In genomic region chr5:100428734-100429343, GRCm38 (mm10) we compare ENCODE assay signal across 8 mouse cellular contexts. TPM values are rescaled to one million over a fixed set of nuclear protein-coding genes. Genes with fewer than 3 reads are reported as not detected.
DNase-seq lines count a peak whose midpoint lies in the region; ATAC-seq and TF ChIP-seq lines count a peak whose summit lies in the region.

No protein-coding gene starts in this region.

- H3K9me3 ChIP-seq in heart, embryonic 14.5 days (ENCODE audit: control insufficient read depth, low read length): no peaks in the 10 kb centered on the region
- no peaks in the 10 kb centered on the region for H3K9me3 ChIP-seq in G1E (replicated peaks)
- no peaks in the 10 kb centered on the region for H3K9me3 ChIP-seq in forebrain, embryonic 15.5 days

- H3K36me3 ChIP-seq in heart, embryonic 14.5 days (ENCODE audit: control insufficient read depth, insufficient read depth, low read length): peaks cover 44% of the 10 kb centered on the region
- peaks cover 55% of the 10 kb centered on the region for H3K36me3 ChIP-seq in G1E (replicated peaks)
- peaks cover 33% of the 10 kb centered on the region for H3K36me3 ChIP-seq in forebrain, embryonic 15.5 days
- H3K36me3 ChIP-seq in macrophage (ENCODE audit: inconsistent target): peaks cover 16% of the 10 kb centered on the region; the same call in 1 of the 2 replicates

- H3K79me2 ChIP-seq in macrophage (ENCODE audit: inconsistent target): peaks cover 53% of the 10 kb centered on the region

- H3K27ac ChIP-seq in heart, embryonic 14.5 days (replicated peaks in 1 of 2; ENCODE audit: control insufficient read depth in 1 of 2, insufficient read depth in 1 of 2, low read depth in 2 of 2, low read length in 2 of 2): peak overlapping the region; percentile 79 to 90
- peak overlapping the region; percentile 94 for H3K27ac ChIP-seq in forebrain, embryonic 15.5 days (replicated peaks)
- peak overlapping the region; percentile 73 for H3K27ac ChIP-seq in macrophage

- H3K4me2 ChIP-seq in heart, embryonic 14.5 days (ENCODE audit: low read length): peak overlapping the region; percentile 86
- H3K4me2 ChIP-seq in forebrain, embryonic 15.5 days (replicated peaks): peak overlapping the region; percentile 90

- H3K9ac ChIP-seq in heart, embryonic 14.5 days (ENCODE audit: low read length): peak overlapping the region; percentile 90
- H3K9ac ChIP-seq in forebrain, embryonic 15.5 days (replicated peaks): peak overlapping the region; percentile 93

- H3K27me3 ChIP-seq in heart, embryonic 14.5 days (ENCODE audit: control insufficient read depth, insufficient read depth, low read length): no peaks in the 10 kb centered on the region
- no peaks in the 10 kb centered on the region for H3K27me3 ChIP-seq in G1E (ENCODE audit: insufficient read depth, low read length)
- no peaks in the 10 kb centered on the region for H3K27me3 ChIP-seq in forebrain, embryonic 15.5 days

- intact Hi-C loops in heart, postnatal 36 days (cut with DNase I): loop anchor here (1.0 to 10.0 kb wide), 3 partner anchors 13 to 246 kb away; partner anchors contain the start of genes Coq2, Lin54 and Sec31a

- no peak for TF ChIP-seq CTCF in G1E (IDR thresholded peaks at IDR 0.05; ENCODE audit: low read depth, low read length)

- peak overlapping the region; percentile 61 to 83 for H3K4me3 ChIP-seq in heart, embryonic 14.5 days (ENCODE audit: control insufficient read depth in 1 of 2, insufficient read depth in 1 of 2, low read depth in 1 of 2, low read length in 2 of 2)
- peak overlapping the region; percentile 97 for H3K4me3 ChIP-seq in G1E (ENCODE audit: low read depth, low read length)
- H3K4me3 ChIP-seq in forebrain, embryonic 15.5 days: peak overlapping the region; percentile 98
- H3K4me3 ChIP-seq in macrophage (ENCODE audit: inconsistent target): peak overlapping the region; percentile 72

- under 1% methylated on average over 20 of the region's 20 CpGs for WGBS in heart, embryonic 14.5 days
- under 1% methylated on average over 20 of the region's 20 CpGs for WGBS in forebrain, embryonic 15.5 days
- 0% methylated on average over 19 of the region's 20 CpGs for WGBS in macrophage (ENCODE audit: missing documents)

- no peak for DNase-seq in heart, postnatal 36 days
- no peak for DNase-seq in G1E (ENCODE audit: low spot score)
- DNase-seq in T-cell, adult 2 months (ENCODE audit: low spot score): no peak
- DNase-seq in layer of hippocampus, postnatal 10 days (ENCODE audit: low spot score in 2 of 2): no peak
- DNase-seq in layer of hippocampus, postnatal 14 days (ENCODE audit: low spot score in 2 of 2): no peak

- peaks cover 6 to 40% of the 10 kb centered on the region in 2 experiments for H3K4me1 ChIP-seq in heart, embryonic 14.5 days (ENCODE audit: control insufficient read depth in 2 of 2, insufficient read depth in 2 of 2, low read length in 2 of 2)
- peaks cover 57% of the 10 kb centered on the region for H3K4me1 ChIP-seq in G1E (ENCODE audit: insufficient read depth, low read depth, low read length)
- H3K4me1 ChIP-seq in forebrain, embryonic 15.5 days: peaks cover 57% of the 10 kb centered on the region

- peak; percentile 35 for ATAC-seq in heart, embryonic 14.5 days (ENCODE audit: insufficient number of reproducible peaks, insufficient read depth, low FRiP score, low read depth)
- no peak for ATAC-seq in G1E (ENCODE audit: extremely low read depth, insufficient number of reproducible peaks, low FRiP score, poor library complexity, severe bottlenecking)
- peak; percentile 49 for ATAC-seq in forebrain, embryonic 15.5 days (replicated peaks)

RNA-seq across cellular contexts. Expression of gene Sec31a, which starts 12.8 kb away (rescaled TPM):
- 139 and 148 TPM in 2 replicates for polyA plus RNA-seq in heart, embryonic 14.5 days (2014; fragmentation: Nextera tagmentation; extraction: Ambion mirVana)
- 100 to 1,000 TPM; 109 TPM for total RNA-seq in heart, postnatal 36 days (2021)
- 173 and 224 TPM in 2 replicates for total RNA-seq in G1E (2014; fragmentation: Nextera tagmentation)
- 69.5 and 71.0 TPM in 2 replicates for total RNA-seq in G1E (2017)
- 132 and 146 TPM in 2 replicates for polyA plus RNA-seq in G1E (2012)
- polyA plus RNA-seq in forebrain, embryonic 15.5 days (2015; fragmentation: Nextera tagmentation; extraction: Ambion mirVana): 79.3 and 83.0 TPM in 2 replicates
- 100 to 1,000 TPM in 10 of 26 experiments, 10 to 100 TPM in 16; 39.1 to 170 (median 89.4) TPM for total RNA-seq in macrophage (2018; cell fraction: chromatin; rRNA removed)
- 100 to 1,000 TPM in 1 of 26 experiments, 10 to 100 TPM in 25; 71.2 to 105 (median 86.6) TPM for total RNA-seq in macrophage (2018; cell fraction: cytosol; rRNA removed)
- total RNA-seq in macrophage (2018; cell fraction: nucleus; rRNA removed): 100 to 1,000 TPM in 8 of 26 experiments, 10 to 100 TPM in 18; 42.3 to 134 (median 82.5) TPM
- polyA plus RNA-seq in macrophage (2018): 76.4 to 148 TPM (median 91.1 TPM) in 3 replicates
- 100 to 1,000 TPM in 1 of 2 experiments, 10 to 100 TPM in 1; 90.3 to 103 TPM for total RNA-seq in layer of hippocampus, postnatal 10 days (2021)
- 100 to 1,000 TPM; 101 to 103 TPM for total RNA-seq in layer of hippocampus, postnatal 14 days (2021)
